Mouse (Mus musculus): ENCODE results near the gene Dnmt3a.

- TF ChIP-seq CTCF (IDR thresholded peaks at IDR 0.05; ENCODE audit: low read depth) = no peak
- no peak for TF ChIP-seq EP300 (IDR thresholded peaks at IDR 0.05; ENCODE audit: low read depth)
Measured at GRCm38 (mm10) chr12:3768391-3768790, 37.4 kb upstream of the Dnmt3a start.
